Mouse (Mus musculus): ENCODE data around the gene Evx1. TPM values are rescaled to one million over a fixed set of nuclear protein-coding genes. Genes with fewer than 3 reads are reported as not detected.
A peak's percentile ranks its signal among the peaks of the same experiment; 100 is the strongest.

Gene Evx1
- not detected in 2 replicates for polyA plus RNA-seq (2015; fragmentation: Nextera tagmentation; extraction: Ambion mirVana)

DNA sequence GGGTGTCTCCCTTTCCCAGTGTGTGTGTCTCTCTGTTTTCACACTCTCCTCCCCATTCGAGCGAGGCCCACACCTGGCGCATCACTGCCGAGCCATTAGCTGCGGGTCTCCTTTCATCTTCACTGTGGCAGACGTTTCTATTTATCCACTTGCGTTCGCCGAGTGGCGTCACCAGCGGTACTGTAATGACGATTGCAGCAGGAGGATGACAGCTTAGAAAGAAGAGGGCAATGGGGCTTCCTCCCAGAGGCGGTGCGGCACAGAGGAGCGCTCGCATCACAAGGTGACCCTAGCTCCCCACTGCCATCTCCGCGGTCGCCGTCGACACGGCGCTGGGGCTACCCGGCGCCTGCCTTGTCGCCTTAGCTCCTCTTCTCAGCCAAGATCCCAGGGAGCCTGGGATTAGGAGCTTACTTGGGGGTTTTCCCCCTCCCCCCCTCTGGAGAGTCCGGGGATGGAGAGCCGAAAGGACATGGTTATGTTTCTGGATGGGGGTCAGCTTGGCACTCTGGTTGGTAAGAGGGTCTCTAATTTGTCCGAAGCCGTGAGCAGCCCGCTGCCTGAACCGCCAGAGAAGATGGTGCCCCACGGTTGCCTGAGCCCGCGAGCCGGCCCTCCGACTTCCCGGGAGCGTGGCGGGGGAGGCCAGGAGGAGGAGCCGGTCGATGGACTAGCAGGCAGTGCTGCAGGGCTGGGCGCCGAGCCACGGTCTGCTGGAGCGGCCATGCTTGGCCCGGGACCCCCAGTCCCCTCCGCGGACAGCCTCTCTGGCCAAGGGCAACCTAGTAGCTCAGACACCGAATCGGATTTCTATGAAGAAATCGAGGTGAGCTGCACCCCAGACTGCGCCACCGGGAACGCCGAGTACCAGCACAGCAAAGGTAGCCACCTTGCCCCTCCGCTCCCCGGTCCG lies at the start of gene Evx1:
Gene Evx1 (plus strand): TSS at position 108 of the 913 bp plus-strand sequence.
- no peak within 1 kb of the TSS for H3K4me2 ChIP-seq (ENCODE audit: low read depth, low read length)

DNA sequence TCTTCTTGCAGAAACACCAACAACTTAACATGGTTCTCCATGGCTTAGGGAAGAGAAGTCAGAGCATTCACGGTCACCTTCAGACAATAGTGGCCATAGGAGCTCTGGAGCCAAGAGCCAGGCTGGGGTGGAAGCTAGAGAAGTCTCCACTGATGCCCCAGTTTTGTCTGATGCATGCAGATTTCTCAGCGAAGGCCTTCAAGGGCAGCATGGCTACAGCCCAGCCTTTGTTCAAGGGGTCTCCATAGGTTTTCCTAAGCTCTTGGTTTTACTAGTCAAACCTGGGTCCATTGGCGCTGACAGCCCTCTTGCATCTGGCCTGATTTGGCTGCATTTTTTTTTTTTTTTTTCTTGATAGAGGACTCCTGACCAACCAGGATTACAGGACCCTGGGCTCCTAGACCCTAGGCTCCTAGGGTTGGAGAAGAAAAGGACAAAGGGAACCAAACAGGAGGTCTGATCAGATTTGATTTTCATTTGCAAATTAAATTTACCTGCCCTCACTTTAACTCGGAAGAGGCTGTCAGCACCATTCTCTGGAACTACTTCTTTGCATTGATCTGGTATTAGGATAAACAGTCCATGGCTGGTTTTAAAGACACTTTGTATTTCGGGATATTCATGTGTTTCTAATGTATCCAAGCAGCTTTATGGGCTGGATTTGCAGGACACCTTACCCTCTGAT lies 49.0 kb upstream of the Evx1 start:
- TF ChIP-seq CTCF (IDR thresholded peaks at IDR 0.05; ENCODE audit: low read depth) = no peak
- TF ChIP-seq EP300 (IDR thresholded peaks at IDR 0.05; ENCODE audit: low read depth) = no peak
- DNase-seq (no peak), ATAC-seq (no peak)
- no peaks in the 10 kb centered on the region for H3K9me3 ChIP-seq (ENCODE audit: low read length)
- no peak overlapping the region for H3K9ac ChIP-seq (replicated peaks)
- H3K4me2 ChIP-seq (ENCODE audit: low read depth, low read length) = no peak overlapping the region
- H3K4me3 ChIP-seq (ENCODE audit: low read depth, low read length) = no peak overlapping the region
- peaks cover 4% of the 10 kb centered on the region for H3K4me1 ChIP-seq (ENCODE audit: insufficient read depth)
- no peak overlapping the region for H3K27ac ChIP-seq (ENCODE audit: low read depth)
- H3K27me3 ChIP-seq (ENCODE audit: insufficient read depth, low read length) = peaks cover 91% of the 10 kb centered on the region
- H3K36me3 ChIP-seq (replicated peaks; ENCODE audit: insufficient read depth, low read length) = no peaks in the 10 kb centered on the region
- whole genome bisulfite sequencing (ENCODE audit: insufficient replicate concordance) = 9% methylated on average over 5 of the region's 5 CpGs

More for the DNA sequence above, at the start of gene Evx1:
- no peak within 1 kb of the TSS for H3K4me3 ChIP-seq (ENCODE audit: low read depth, low read length)
- 3% methylated on average over 57 of the region's 59 CpGs for WGBS (ENCODE audit: insufficient replicate concordance)
- H3K9me3 ChIP-seq (ENCODE audit: low read length) = no peaks in the 10 kb centered on the region
- H3K9ac ChIP-seq (replicated peaks) = no peak within 1 kb of the TSS
- H3K4me1 ChIP-seq (ENCODE audit: insufficient read depth) = no peaks in the 10 kb centered on the region; the same call in 1 of the 2 replicates
- TF ChIP-seq EP300 (IDR thresholded peaks at IDR 0.05; ENCODE audit: low read depth) = no peak
- TF ChIP-seq CTCF (IDR thresholded peaks at IDR 0.05; ENCODE audit: low read depth) = no peak
- DNase-seq (peak; percentile 22), ATAC-seq (no peak)
- H3K27ac ChIP-seq (ENCODE audit: low read depth) = no peak within 1 kb of the TSS
- H3K27me3 ChIP-seq (ENCODE audit: insufficient read depth, low read length) = peaks cover 99% of the 10 kb centered on the region
- no peaks in the 10 kb centered on the region for H3K36me3 ChIP-seq (replicated peaks; ENCODE audit: insufficient read depth, low read length)

DNA sequence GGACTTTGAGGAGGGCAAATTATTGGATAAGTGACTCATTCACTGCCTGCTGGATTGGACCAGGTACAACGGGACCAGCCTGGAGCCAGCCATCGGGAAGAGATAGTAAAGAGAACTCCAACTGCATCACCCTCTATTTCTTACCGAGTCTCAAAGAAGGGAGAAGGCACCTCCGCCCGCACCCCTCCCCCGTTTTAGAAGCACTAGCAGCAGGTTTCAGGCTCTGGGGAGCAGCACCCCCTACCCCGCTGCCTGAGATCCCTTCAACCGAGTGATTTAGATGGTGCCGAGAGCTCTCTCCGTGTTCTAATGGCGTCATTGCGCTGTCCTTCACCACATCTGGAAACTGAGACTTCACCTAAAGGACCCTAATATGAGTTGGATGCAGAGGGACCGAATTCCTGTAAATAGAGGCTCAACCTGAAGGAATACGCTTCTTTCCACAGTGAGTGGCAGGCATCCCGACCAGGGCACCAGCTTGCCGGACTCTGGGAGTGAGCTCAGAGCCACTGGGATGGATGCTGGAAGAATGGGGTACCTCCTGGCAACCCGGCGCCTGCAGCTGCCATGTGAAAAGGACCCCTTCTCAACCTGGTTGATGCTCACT lies 47.9 kb upstream of the Evx1 start:
- Histone ChIP-seq H3K27me3 (ENCODE audit: insufficient read depth, low read length) (peaks cover 94% of the 10 kb centered on the region), H3K9me3 (ENCODE audit: low read length) (no peaks in the 10 kb centered on the region), H3K4me3 (ENCODE audit: low read depth, low read length) (no peak overlapping the region), H3K4me2 (ENCODE audit: low read depth, low read length) (no peak overlapping the region), H3K27ac (ENCODE audit: low read depth) (no peak overlapping the region), H3K9ac (replicated peaks) (no peak overlapping the region), H3K36me3 (replicated peaks; ENCODE audit: insufficient read depth, low read length) (no peaks in the 10 kb centered on the region), H3K4me1 (ENCODE audit: insufficient read depth) (no peaks in the 10 kb centered on the region; the same call in 1 of the 2 replicates)
- no peak for TF ChIP-seq EP300 (IDR thresholded peaks at IDR 0.05; ENCODE audit: low read depth)
- TF ChIP-seq CTCF (IDR thresholded peaks at IDR 0.05; ENCODE audit: low read depth) = no peak
- no peak for DNase-seq
- no peak for ATAC-seq
- 2% methylated on average over 18 of the region's 18 CpGs for WGBS (ENCODE audit: insufficient replicate concordance)

DNA sequence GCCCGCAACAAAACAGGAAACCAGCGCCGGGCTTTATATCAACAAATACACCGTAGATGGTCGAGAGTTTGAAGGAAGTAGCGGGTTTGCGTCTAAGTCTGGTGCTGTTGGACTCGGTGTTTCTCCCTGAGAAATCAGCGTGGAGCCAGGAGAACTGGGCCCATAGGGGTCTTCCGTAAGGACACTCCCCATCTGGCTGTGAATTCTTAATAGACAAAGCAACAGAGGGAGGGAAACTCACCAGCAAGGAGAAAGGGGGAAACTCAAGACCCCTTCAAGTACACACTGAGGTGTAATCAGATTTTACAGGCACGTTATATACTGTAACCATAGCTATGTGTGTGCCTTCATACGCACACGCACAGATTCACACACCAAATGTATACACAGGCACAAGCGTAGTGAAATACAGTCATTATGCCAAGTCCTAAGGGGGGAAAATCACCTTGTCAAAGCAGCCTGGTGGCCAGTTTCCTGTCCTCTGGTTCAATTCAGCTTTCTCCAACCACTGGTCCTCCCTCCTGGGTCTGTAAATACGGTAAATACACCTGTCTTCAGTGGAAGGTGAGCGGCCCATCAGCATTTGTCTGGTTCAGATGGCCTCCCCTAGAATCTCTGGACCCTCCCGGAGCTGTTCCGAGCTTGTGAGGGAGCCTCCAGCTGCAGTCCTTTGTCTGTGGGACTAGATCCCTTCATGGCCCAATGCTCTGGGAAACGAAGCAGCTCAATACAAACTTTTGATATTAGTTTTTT lies 47.2 kb upstream of the Evx1 start:
- no peak for ATAC-seq

DNA sequence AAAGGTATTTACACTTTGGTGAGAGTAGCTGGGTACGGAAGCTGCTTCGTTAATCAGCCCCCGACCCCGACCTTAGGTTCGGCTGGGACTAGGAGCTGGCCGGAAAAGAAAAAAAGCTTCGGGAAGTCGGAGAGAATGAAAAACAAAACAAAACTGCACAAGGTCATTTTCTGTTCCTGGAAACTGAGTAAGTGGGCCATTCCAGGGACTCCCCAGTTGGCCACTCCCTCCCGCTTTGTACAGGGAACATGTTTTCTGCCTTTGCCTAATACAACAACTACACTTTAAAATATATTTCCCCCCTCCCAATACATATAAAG lies 46.7 kb upstream of the Evx1 start:
- no peak overlapping the region for H3K4me3 ChIP-seq (ENCODE audit: low read depth, low read length)
- TF ChIP-seq CTCF (IDR thresholded peaks at IDR 0.05; ENCODE audit: low read depth) = no peak
- no peak for TF ChIP-seq EP300 (IDR thresholded peaks at IDR 0.05; ENCODE audit: low read depth)
- no peaks in the 10 kb centered on the region for H3K9me3 ChIP-seq (ENCODE audit: low read length)
- 7% methylated on average over 9 of the region's 9 CpGs for WGBS (ENCODE audit: insufficient replicate concordance)
- H3K27ac ChIP-seq (ENCODE audit: low read depth) = no peak overlapping the region
- ATAC-seq (no peak), DNase-seq (no peak)
- no peaks in the 10 kb centered on the region for H3K36me3 ChIP-seq (replicated peaks; ENCODE audit: insufficient read depth, low read length)
- no peak overlapping the region for H3K4me2 ChIP-seq (ENCODE audit: low read depth, low read length)
- H3K27me3 ChIP-seq (ENCODE audit: insufficient read depth, low read length) = peaks cover 97% of the 10 kb centered on the region
- no peak overlapping the region for H3K9ac ChIP-seq (replicated peaks)
- H3K4me1 ChIP-seq (ENCODE audit: insufficient read depth) = peaks cover 3% of the 10 kb centered on the region; the same call in 1 of the 2 replicates

More for the DNA sequence above, 47.2 kb upstream of the Evx1 start:
- H3K4me2 ChIP-seq (ENCODE audit: low read depth, low read length) = no peak overlapping the region
- H3K4me1 ChIP-seq (ENCODE audit: insufficient read depth) = peaks cover 3% of the 10 kb centered on the region; the same call in 1 of the 2 replicates
- no peak overlapping the region for H3K27ac ChIP-seq (ENCODE audit: low read depth)
- no peak overlapping the region for H3K9ac ChIP-seq (replicated peaks)
- 4% methylated on average over 19 of the region's 19 CpGs for WGBS (ENCODE audit: insufficient replicate concordance)
- no peaks in the 10 kb centered on the region for H3K9me3 ChIP-seq (ENCODE audit: low read length)
- no peaks in the 10 kb centered on the region for H3K36me3 ChIP-seq (replicated peaks; ENCODE audit: insufficient read depth, low read length)
- H3K4me3 ChIP-seq (ENCODE audit: low read depth, low read length) = no peak overlapping the region
- H3K27me3 ChIP-seq (ENCODE audit: insufficient read depth, low read length) = peaks cover 97% of the 10 kb centered on the region
- DNase-seq = no peak
- TF ChIP-seq CTCF (IDR thresholded peaks at IDR 0.05; ENCODE audit: low read depth) (no peak), EP300 (IDR thresholded peaks at IDR 0.05; ENCODE audit: low read depth) (no peak)

Data from liver, postnatal 0 days (tissue).